Mouse (Mus musculus) embryo, embryonic 11.5 days (tissue): Measurements from ENCODE around the gene Dpp6.
A peak's percentile ranks its signal among the peaks of the same experiment; 100 is the strongest.

Source experiments
- DNase-seq: peaks from one replicate; pipeline ENCODE4 v3.0.0-alpha.2; 2012; ENCODE audit warnings: low read depth, low spot score

Dpp6 gene

GRCm38 (mm10) chr5:27373931-27374330, 556.9 kb downstream of the Dpp6 start:
- DNase-seq, result no peak

- no peak for DNase-seq
Observed at GRCm38 (mm10) chr5:27375841-27376240, 558.8 kb downstream of the Dpp6 start.

- DNase-seq, result no peak
Observed at GRCm38 (mm10) chr5:27380656-27381385, 563.8 kb downstream of the Dpp6 start.

DNA sequence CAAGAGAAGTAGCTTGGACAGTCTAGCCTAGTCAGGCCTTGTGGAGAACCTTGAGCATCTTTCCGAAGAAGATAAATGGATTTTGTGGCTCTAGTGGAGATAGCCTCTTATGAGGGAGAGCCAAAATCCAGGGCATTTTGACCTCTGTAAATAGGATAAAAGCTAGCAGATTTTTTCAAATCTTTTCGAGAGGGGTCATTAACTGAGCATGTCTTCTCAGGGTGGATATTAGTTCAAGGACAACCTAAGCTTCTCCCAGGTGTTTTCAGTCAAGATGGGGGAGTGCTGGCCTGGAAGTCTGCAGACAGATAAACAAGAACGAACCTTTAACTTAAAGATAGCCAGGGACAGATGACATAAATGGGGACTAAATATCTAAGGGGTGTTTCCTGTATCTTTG, 581.4 kb downstream of the Dpp6 start:
- no peak for DNase-seq

- DNase-seq, result no peak
Observed at GRCm38 (mm10) chr5:27399111-27399510, 582.1 kb downstream of the Dpp6 start.

DNA sequence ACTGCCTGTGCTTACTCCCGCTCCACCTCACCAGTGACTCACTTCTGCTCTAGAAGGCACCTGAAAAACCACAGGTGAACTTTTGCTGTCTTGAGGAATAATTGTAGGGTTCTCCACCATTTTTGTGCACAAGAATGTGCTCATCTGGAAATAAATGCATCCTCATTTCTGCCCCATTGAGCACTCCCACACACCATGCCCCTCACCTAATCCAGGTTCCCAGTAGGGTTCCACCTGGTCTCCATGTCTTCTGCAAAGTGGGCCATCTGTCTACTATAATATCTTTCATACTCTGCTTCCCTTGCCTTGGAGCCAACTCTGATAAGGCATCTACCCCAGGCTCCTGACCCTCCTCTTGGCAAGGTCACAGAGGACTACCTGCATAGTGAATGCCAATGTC, 585.6 kb downstream of the Dpp6 start:
- no peak for DNase-seq

DNA sequence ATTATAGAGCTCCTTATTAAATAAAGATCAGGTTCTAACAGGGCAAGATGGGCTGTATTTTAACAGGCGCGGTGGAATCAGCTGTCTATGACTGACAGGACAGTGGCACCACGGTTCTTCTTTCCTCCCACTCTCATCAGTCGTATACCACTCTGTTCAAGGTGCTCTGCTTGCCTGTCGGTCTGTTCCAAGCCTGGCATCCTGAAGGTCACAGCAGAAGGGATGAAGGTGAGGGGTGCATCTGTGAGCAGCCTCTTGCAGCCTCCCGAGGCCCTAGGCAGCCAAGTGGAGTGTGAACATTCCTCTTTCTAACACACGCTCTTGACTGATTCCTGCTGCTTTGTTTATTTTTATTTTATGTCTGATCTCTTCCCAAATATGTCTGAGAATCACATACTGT, 591.9 kb downstream of the Dpp6 start:
- no peak for DNase-seq

DNA sequence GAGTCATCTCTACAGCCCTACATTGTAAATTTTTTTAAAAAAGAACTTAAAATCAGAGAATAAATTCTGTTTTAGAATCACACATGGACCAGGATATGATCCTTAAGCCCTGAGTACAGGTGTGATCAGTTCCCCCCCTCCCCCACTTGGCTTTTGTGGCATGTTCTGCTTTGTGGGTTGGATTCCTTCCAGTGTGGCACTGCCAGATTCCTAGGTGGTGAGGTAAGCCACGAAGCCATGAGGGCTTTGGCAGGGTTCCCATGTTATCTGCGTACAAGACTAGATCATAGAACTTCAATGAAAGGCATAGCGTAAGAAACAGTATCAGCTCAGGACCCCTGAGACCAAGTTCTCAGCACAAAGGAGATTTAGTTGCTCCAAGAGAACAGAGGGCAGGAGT, 596.0 kb downstream of the Dpp6 start:
- DNase-seq, result no peak

DNA sequence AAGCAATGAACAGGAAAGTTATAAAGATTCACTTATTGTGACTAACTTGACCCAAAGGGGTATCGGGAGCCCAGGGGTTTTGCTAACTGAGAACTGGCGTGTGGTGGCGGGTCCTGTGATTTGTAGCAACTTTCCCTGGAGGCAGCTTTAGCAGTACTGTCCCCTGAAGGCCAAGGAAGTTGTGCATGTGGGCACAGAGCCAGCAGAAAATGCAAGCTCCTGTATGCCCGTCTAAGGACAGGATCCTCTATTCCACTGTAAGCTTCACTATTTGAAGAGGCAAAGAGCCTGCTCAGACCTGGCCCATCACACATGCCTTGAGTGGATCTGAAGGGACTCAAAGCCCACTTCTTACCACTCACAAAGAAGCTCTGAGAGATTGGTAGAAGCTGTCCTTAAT, 598.5 kb downstream of the Dpp6 start:
- DNase-seq, result no peak

- peak; percentile 20 for DNase-seq
Observed at GRCm38 (mm10) chr5:27416571-27416970, 599.6 kb downstream of the Dpp6 start.

DNA sequence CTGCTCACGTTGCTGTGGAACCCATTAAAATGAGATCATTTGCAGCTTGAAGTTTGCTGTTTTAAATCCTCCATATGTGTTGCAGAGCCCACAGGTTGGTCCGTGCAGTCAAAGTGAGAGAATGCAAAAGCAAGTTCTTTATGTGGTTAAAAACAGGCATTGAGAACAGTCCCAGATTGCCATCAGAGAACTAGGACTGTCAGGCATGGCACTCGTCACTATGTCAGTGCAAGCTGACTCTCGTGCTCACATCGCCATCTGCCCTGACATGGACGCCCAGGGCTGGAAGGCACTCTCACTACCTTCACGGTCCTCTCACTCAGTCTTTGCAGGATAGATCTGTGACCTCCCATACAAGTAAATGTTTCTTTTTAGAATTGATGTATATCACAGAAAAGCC, 600.4 kb downstream of the Dpp6 start:
- no peak for DNase-seq

- no peak for DNase-seq
Observed at GRCm38 (mm10) chr5:27418856-27419255, 601.9 kb downstream of the Dpp6 start.

DNA sequence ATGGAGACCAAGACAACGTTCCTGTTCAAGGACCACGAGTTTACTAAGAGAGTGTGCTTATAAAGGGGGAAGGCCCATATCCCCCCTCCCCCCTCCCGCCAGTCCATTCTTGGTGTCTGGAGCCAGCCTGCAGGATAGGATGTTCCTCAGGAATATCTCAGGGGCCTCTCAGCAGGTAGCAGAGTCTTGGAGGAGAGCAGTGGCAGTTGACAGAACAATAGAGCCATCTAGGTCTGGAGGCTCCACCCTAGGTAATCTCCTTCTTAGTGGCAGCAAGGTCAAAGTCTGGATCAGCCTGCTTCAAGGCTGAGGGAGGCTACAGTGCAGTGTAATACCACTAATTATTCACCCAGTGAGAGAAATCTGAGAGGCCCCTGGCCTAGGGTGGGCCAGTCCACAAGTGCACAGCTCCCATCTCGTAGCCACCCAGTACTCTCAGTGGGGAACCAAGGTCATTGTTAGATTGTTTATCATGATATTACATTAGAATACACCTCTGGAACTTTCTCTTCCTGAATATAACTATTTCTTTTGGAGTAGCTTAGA, 604.2 kb downstream of the Dpp6 start:
- no peak for DNase-seq

GRCm38 (mm10) chr5:27423766-27424165, 606.8 kb downstream of the Dpp6 start:
- DNase-seq, result no peak

GRCm38 (mm10) chr5:27424484-27425080, 607.6 kb downstream of the Dpp6 start:
- DNase-seq, result no peak

DNA sequence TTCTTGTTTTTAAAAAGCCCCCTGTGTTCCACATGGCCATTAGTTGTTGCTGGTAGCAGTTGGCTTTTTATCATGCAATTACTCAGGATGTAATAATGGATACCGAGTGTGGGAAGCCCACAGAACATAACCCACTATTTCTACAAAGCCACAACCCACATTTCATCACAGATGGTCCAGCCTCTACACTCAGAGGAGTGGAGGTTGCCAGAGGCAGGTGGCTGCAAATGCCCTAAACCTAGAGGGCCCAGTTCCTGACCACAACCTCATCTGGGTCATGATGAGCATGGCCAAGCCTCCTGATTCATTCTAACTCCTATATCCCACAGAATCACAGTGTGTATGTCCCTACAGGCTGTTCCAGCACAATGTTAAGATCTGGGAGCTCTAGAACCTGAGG, 609.2 kb downstream of the Dpp6 start:
- no peak for DNase-seq

- no peak for DNase-seq
Observed at GRCm38 (mm10) chr5:27433584-27433983, 616.6 kb downstream of the Dpp6 start.

- no peak for DNase-seq
Observed at GRCm38 (mm10) chr5:27453201-27453845, 636.3 kb downstream of the Dpp6 start.

DNA sequence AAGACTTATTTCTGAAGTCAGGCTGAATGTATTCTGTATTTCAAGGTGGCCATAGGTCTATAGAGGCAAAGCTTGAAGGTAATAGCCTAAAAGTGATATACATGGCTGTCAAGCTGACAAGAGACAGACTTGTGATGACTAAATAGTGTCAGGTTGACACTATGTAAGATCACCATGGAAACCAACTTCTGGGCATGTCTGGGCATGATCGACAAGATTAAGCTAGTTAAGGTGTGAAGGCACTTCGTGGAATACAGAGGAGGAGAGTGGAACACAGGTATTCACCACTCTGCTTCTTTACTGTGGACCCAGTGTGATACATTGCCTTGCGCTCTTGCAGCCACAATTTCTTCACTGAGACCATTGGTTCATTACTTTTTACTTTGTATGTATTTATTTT, 637.4 kb downstream of the Dpp6 start:
- DNase-seq, result no peak

- no peak for DNase-seq
Observed at GRCm38 (mm10) chr5:27456981-27457380, 640.0 kb downstream of the Dpp6 start.

DNA sequence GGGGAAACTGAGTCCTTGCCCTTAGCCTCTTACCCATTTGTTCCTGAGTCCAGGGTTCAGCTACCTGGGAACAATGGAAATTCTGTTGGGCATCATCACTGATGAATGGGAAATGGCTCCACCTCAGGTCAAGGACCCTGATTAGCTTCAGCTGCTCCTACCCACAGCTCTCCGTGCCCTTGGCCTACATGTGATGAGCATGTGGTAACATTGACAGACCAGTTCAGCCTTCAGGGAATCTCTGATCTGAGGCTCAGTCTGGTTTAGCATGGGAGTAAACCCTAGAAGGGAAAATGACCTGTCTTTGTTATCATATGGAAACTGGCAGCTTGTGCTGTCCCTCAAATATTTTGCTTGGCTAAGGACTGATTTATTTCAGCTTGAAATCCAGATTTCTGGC, 640.7 kb downstream of the Dpp6 start:
- no peak for DNase-seq

DNA sequence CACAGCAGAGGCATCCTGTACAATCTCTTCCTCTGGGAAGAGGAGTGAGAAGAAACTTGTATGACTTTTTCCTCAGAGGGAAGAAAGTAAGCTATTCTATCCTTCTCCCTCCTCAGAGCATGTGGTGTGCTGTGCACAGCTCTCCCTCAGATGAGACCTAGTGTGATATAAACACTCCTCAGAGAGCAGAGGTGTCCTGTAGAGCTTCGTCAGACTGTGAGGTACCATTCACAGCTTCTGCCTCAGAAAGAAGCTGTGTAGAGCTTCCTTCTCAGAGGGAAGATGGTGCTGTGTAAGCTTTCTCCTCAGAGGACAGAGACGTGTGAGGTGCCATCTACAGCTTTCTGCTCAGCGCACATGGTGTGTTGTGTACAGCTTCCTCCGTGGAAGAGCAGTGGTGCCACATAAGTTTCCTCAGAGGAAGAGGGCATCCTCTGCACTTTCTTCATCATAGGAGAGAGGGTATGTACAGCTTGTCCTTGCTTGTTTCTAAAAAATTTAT, 658.0 kb downstream of the Dpp6 start:
- no peak for DNase-seq

DNA sequence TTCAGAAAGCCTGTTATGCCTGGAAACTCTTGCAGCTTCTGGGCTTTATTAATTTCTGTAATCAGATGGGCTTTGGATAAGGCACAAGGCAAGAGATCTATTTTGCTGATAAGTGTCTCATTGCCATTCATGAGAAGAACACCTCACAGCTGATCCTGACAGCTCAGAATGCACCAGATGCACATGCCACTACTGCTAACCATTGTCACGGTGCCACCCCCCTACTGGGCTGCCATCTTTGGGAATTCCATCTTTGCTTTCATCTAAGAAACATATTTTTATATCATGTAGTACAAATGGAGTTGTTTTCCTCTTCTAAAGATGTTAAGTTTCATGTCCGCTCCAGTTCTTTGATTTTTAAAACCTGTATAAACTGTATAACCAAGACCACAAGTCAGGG, 664.7 kb downstream of the Dpp6 start:
- no peak for DNase-seq
